Mouse (Mus musculus): ENCODE measurements at regions not wholly inside any gene's neighbourhood (a gene's known extent, or its start where the extent isn't known, plus 50 kb on each side); places are given as distances from the start of the nearest gene placed in this dataset.

DNA sequence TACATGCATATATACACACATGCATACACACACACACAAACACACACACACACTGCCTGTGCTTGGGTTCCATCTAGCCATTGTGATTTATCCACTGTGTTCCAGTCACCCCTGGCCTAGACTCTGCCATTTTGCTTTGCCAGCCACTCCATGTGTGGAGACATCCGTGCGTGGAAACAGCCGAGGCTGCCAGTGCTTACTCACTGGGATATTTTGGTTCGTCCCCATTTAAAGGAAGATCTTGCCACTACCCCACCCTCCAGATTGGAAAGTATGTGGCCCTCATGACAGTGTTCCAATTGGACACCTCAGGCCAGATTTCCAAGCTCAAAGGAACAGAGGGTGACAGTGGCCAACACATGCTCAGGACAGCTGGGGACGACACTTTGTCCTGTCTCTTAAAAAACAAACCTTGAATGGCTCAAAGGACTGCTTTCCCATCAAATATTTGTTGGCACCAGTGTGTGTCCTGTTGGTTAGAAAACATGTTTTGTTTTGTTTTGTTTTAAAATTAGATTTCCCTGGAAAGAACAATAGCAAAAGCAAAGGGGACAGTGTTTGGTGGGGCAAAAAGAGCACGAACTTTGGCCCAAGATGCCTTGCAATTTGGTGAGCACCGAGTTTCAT lies 109.8 kb upstream of the Gli2 start:
- no peak for TF ChIP-seq POLR2A (IDR thresholded peaks at IDR 0.05; ENCODE audit: control insufficient read depth, low read depth, low read length)
- no peak for TF ChIP-seq CTCF (IDR thresholded peaks at IDR 0.05; ENCODE audit: control insufficient read depth, insufficient read depth, insufficient replicate concordance, low read depth, low read length)
